ENCODE assay signal across 8 mouse cellular contexts in genomic region chr17:34218675-34219074, GRCm38 (mm10). TPM values are rescaled to one million over a fixed set of nuclear protein-coding genes. Genes with fewer than 3 reads are reported as not detected.
DNase-seq lines count a peak whose midpoint lies in the region; TF ChIP-seq lines count a peak whose summit lies in the region.

No protein-coding gene starts in this region.

- no peak for TF ChIP-seq CTCF in left cerebral cortex, adult 2 months (IDR thresholded peaks at IDR 0.05)
- TF ChIP-seq CTCF in cerebellum, adult 2 months (IDR thresholded peaks at IDR 0.05; ENCODE audit: borderline replicate concordance, insufficient read depth, low read depth, low read length), result no peak

- no peaks in the 10 kb centered on the region for H3K27me3 ChIP-seq in cerebellum, adult 2 months (ENCODE audit: control insufficient read depth, insufficient read depth, low read length)

- H3K27ac ChIP-seq in left cerebral cortex, adult 2 months, result peak overlapping the region; percentile 6; the same call in 1 of the 2 replicates
- no peak overlapping the region for H3K27ac ChIP-seq in cerebellum, adult 2 months (ENCODE audit: insufficient read depth, low read length)

- no peaks in the 10 kb centered on the region for H3K4me1 ChIP-seq in cerebellum, adult 2 months (ENCODE audit: control insufficient read depth, insufficient read depth, low read length)

- intact Hi-C loops in left cerebral cortex, adult 2 months (cut with DNase I), result no loop called here

- DNase-seq in left cerebral cortex, adult 2 months (ENCODE audit: extremely low spot score in 1 of 2, low spot score in 2 of 2), result peak; percentile 22 to 39
- DNase-seq in left cerebral cortex, adult 11 months (ENCODE audit: low spot score), result no peak
- DNase-seq in NIH3T3 (ENCODE audit: low read depth), result peak; percentile 11
- peak; percentile 80 for DNase-seq in c-Kit-positive CD71-positive TER-119-negative erythroid progenitor cells, embryonic 14.5 days (ENCODE audit: low read depth)
- peak; percentile 91 for DNase-seq in kidney, adult 9 months
- peak; percentile 23 to 26 for DNase-seq in right cerebral cortex, postnatal 36 days (ENCODE audit: low spot score in 2 of 2)
- no peak for DNase-seq in urinary bladder, adult 2 months (ENCODE audit: low spot score)
- DNase-seq in cerebellum, adult 2 months, result no peak

- no peak for TF ChIP-seq POLR2A in cerebellum, adult 2 months (IDR thresholded peaks at IDR 0.05; ENCODE audit: borderline replicate concordance, insufficient read depth, low read length)

- H3K4me3 ChIP-seq in left cerebral cortex, adult 2 months, result no peak overlapping the region
- H3K4me3 ChIP-seq in cerebellum, adult 2 months (replicated peaks; ENCODE audit: insufficient read depth, low read depth, low read length), result no peak overlapping the region

- 8% methylated on average over 11 of the region's 11 CpGs for WGBS in cerebellum, adult 2 months

RNA-seq across cellular contexts. Expression of gene Tap2, which starts 15.3 kb away (rescaled TPM):
- 1 to 10 TPM; 7.0 to 7.8 TPM for total RNA-seq in left cerebral cortex, adult 2 months (2021)
- polyA plus RNA-seq in urinary bladder, adult 2 months (2012; rRNA removed), result 37.9 and 42.4 TPM in 2 replicates
- 9.1 and 10.0 TPM in 2 replicates for polyA plus RNA-seq in cerebellum, adult 2 months (2012; rRNA removed)

RNA-seq across cellular contexts. Expression of gene H2-Ob, which starts 20.0 kb away (rescaled TPM):
- total RNA-seq in left cerebral cortex, adult 2 months (2021), result under 1 TPM; 0.16 to 0.18 TPM
- 2.7 and 5.0 TPM in 2 replicates for polyA plus RNA-seq in urinary bladder, adult 2 months (2012; rRNA removed)
- polyA plus RNA-seq in cerebellum, adult 2 months (2012; rRNA removed), result 0.67 and 0.86 TPM in 2 replicates

RNA-seq across cellular contexts. Expression of gene Psmb8, which starts 21.2 kb away (rescaled TPM):
- 1 to 10 TPM; 2.0 to 3.2 TPM for total RNA-seq in left cerebral cortex, adult 2 months (2021)
- polyA plus RNA-seq in urinary bladder, adult 2 months (2012; rRNA removed), result 81.2 and 88.3 TPM in 2 replicates
- polyA plus RNA-seq in cerebellum, adult 2 months (2012; rRNA removed), result 5.8 and 7.3 TPM in 2 replicates

RNA-seq across cellular contexts. Expression of gene Psmb9, which starts 31.1 kb away (rescaled TPM):
- 1 to 10 TPM; 1.1 to 2.0 TPM for total RNA-seq in left cerebral cortex, adult 2 months (2021)
- polyA plus RNA-seq in urinary bladder, adult 2 months (2012; rRNA removed), result 34.7 and 37.4 TPM in 2 replicates
- 2.2 and 2.7 TPM in 2 replicates for polyA plus RNA-seq in cerebellum, adult 2 months (2012; rRNA removed)

RNA-seq across cellular contexts. Expression of gene Tap1, which starts 31.3 kb away (rescaled TPM):
- total RNA-seq in left cerebral cortex, adult 2 months (2021), result 1 to 10 TPM; 2.1 to 3.4 TPM
- polyA plus RNA-seq in urinary bladder, adult 2 months (2012; rRNA removed), result 29.5 and 40.1 TPM in 2 replicates
- polyA plus RNA-seq in cerebellum, adult 2 months (2012; rRNA removed), result 2.6 and 2.7 TPM in 2 replicates

Comparison
In these comparisons a context has a peak if more than half of its experiments do, and no peak if none do; other contexts are left out.
1. DNase-seq: peak in left cerebral cortex, adult 2 months (2 of 2), NIH3T3 (single experiment), c-Kit-positive CD71-positive TER-119-negative erythroid progenitor cells, embryonic 14.5 days (single experiment), kidney, adult 9 months (single experiment) and right cerebral cortex, postnatal 36 days (2 of 2); none in left cerebral cortex, adult 11 months (single experiment), urinary bladder, adult 2 months (single experiment) and cerebellum, adult 2 months (0 of 2).